In genomic region chr12:33652597-33652996, GRCm38 (mm10) we compare ENCODE assay signal across 12 mouse cellular contexts.
"Had no signal": no experiment of that assay in that cellular context is flagged by ENCODE, and none has a peak within 500 bp of the region (broad histone marks: within the 10 kb centered on the region; RNA-seq: fewer than 3 reads in every experiment).

No protein-coding gene starts in this region.

- DNase-seq: lung, adult 18-20 months; lung, embryonic 14.5 days; lung, postnatal 10 days; lung, postnatal 4 days; midbrain, embryonic 14.5 days; retina, postnatal 1 day; right cerebral cortex, postnatal 14 days; right cerebral cortex, postnatal 4 days; spleen, adult 18-20 months; thymus, adult 2 months; thymus, postnatal 25 days; thymus, postnatal 4 days had no signal
